Mouse (Mus musculus) CH12.LX (cell line): ENCODE measurements around the gene Acvr2b.

Source experiments
- CTCF ChIP-seq, 2 experiments: IDR thresholded peaks in 1 of 2; conservative IDR thresholded peaks in 1 of 2; 2 replicates each; pipeline ENCODE4 v1.5.1; 2011 to 2012; ENCODE audit warnings: low read depth in 2 of 2, low read length in 2 of 2, improper control_type of control experiment in 1 of 2, inconsistent platforms in 1 of 2, mild to moderate bottlenecking in 1 of 2, moderate library complexity in 1 of 2
- E2F4 ChIP-seq: IDR thresholded peaks from 2 replicates; pipeline ENCODE4 v1.6.1; 2011; ENCODE audit warnings: low read depth, low read length, improper control_type of control experiment; ENCODE audit not compliant: insufficient replicate concordance
- TBP ChIP-seq: conservative IDR thresholded peaks from 2 replicates; pipeline ENCODE4 v1.6.1; 2011; ENCODE audit warnings: low read depth, low read length, improper control_type of control experiment
- USF2 ChIP-seq: conservative IDR thresholded peaks from 2 replicates; pipeline ENCODE4 v1.6.1; 2011; ENCODE audit warnings: low read depth, low read length, improper control_type of control experiment
- ZC3H11A ChIP-seq: IDR thresholded peaks from 2 replicates; pipeline ENCODE4 v1.6.1; 2012; ENCODE audit warnings: low read depth, mild to moderate bottlenecking, inconsistent platforms, low read length, improper control_type of control experiment

DNA sequence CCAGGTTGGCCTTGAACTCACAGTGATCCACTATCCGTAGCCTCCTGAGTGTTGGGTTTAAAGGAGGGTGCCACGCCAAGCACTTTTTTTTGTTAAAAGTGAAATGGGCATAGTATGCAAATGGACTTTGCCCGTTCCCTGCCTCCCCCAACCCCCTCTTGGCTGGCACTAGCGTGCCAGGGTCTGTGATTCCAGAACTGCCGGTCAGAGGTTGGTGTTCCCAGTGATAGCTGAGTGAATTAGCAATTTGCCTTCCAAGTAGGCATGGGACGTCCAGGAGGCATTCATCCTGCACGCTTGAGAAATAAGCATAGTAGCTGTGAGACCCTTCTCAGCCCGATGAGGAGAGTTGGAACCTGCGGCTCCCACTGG, 43.9 kb upstream of the Acvr2b start:
- TF ChIP-seq USF2 (no peak), E2F4 (no peak), TBP (no peak), ZC3H11A (no peak), CTCF (conservative IDR thresholded peaks at IDR 0.05 in 1 of 2, IDR thresholded peaks at IDR 0.05 in 1 of 2; ENCODE audit: low read depth in 2 of 2, low read length in 2 of 2) (no peak)
